Mouse (Mus musculus): Measurements from ENCODE around the gene Mylk.
"Not testable (repeated sequence)": the region's sequence is repeated elsewhere in the genome, so short reads cannot be mapped to it uniquely, and the experiment has no call there.

Mylk gene

DNA sequence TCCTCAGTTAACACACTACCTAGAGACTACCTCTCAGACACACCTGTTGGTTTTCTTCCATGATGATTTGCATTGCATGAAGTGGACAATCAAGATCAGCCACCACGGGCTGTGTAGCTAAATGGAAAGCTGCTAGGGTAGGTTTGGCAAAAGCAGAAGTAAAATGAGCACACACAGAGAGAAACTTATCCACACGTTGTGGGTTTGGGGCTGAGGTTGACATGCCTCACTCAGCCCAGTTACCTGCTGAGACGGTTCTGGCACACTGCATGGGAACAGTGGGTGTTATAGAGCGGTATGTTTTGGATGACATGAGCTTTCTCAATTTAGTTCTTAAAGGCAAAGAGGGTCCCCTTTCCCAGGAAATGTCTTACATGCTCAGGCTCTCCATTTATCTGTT, 25.1 kb downstream of the Mylk start:
- DNase-seq (ENCODE audit: low spot score) = no peak

DNA sequence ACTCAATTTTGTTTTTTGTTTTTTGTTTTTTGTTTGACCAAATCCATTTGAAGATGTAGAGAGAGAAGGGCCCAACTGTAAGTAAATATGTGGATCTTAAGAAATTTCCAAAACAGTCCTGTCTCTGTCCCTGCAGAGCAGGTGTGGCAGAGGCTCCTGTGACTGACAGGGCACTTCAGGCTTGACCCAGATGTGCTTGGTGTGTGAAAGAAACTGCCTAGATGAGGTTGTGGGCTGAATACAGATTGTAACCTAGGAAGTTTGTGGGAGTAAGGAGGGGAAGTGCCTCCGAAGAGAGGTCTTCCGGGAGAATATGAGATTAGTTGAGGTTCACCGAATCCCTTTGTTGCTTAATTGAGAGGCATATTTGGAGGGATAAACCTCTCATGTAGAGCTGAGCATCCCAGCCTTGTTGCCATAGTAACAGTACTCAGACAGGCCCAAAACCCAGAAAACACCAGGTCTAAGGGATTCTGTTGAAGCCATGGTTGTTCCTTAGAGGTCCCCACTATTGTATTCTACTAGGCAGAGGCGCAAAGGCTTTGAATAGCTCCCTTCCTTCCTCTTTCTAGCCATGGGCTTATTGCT, 27.5 kb downstream of the Mylk start:
- no peak for DNase-seq (ENCODE audit: low spot score)

DNA sequence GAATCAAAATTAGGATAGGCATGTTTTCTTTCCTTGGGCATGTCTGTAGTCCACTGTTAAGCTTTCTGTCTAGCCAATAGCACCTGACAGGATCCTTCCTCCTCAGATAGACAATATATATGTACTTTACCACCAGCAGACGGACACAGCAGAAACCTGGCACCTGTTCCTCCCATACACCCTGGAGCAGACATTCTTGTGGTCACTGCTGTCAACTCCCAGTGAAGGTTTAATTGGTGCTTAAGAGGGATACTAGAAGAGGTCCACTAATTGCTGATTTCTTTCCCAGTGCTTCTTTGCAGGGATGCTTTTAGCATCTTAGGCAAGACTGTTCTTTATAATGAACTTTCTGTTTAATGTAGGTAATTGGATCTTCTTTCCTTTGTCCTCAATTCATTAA, 37.4 kb downstream of the Mylk start:
- no peak for DNase-seq (ENCODE audit: low spot score)

DNA sequence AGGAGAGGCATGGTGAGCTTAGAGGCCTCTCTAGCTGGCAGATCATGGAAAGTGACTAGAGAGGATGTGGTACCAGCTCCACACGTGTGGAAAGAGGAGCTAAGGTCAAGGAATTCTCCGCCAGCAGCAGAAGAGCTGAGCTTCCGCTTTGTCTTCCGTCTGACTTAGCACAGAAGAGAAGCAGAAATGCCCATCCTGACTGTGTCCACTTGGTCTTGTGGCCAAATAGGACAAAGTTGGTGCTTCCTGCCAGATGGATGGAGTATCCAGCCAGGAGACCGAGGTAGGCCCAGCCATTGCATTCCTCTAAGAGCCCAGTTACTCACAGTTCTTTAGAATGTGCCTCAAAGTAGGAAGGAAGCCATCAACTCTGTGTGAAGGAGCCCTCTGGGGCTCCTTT, 38.5 kb downstream of the Mylk start:
- no peak for DNase-seq (ENCODE audit: low spot score)

DNA sequence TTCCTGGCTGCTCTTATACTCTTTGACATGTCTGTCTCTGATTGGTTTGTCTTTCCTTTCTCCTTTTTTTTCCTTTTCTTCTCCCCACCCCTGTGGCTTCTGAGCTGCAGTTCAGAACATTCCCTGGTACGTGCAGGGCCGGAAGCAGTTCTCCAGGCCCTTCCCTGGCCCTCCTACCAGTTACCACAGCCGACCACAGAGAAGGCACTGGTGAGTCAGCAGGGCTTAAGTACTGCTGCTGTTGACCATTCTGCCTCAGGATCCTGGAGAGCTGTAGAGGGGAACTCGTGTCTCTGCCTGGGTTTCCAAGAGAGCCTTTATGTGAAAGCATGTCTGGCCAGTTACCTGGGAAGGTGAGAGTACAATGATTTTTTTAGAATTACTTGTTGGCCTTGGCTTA, 39.7 kb downstream of the Mylk start:
- DNase-seq (ENCODE audit: low spot score) = no peak

DNA sequence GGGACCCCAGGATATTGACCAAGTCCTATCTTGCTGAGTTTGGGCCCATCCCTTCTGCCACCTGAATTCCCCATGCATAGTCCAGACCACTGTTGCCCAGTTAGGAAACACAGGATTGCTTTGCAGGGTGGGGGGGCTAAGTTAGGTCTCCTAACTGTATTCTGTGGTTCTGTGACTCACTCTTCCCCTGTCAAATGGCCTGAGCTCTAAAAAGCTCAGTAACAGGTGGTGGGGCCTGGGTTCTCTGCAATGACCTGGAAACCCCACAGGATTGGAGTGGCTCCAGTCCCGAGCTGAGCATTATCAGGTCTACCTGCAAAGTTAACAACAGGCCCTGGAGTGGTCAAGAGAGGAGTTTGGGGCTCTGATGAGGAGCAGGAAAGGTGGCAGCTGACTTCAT, 47.5 kb downstream of the Mylk start:
- no peak for DNase-seq (ENCODE audit: low spot score)

DNA sequence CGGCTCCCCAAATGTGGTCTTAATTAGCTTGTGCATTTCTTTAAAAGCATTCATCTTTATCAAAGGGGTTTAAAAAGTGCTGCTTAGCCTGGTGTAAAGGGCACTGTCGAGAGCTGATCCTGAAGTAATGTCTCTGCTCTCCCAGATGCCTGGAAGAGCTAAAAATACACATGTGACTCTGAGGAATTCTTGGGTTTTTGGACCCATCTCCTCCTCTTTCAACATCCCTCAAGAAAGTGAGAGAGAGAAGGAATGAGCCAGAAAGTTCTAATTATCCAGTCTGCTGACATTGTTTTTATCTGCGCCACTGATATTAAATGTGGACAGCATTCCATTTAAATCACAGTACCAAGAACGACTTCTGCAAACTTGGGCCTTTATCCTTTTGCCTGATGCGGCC, 48.0 kb downstream of the Mylk start:
- no peak for DNase-seq (ENCODE audit: low spot score)

DNA sequence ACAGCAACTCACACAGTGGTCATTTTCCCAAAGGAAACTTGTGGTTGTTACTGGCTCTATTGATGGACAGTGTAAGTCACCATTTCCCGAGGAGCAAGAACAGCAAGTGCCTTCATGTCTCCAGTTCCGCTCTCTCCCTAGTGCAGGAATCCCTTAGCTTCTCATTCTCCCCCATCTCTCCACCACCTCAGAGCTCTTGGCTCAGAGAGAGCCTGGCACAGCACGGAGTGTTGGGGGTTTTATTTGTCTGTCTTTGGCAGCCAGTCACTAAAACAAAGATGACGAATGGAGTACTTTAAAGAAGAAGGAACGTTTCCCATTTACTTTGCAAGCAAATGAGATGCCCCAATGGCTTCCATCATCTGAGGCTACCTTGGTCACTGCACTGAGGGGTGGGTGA, 56.2 kb downstream of the Mylk start:
- DNase-seq (ENCODE audit: low spot score) = no peak

DNA sequence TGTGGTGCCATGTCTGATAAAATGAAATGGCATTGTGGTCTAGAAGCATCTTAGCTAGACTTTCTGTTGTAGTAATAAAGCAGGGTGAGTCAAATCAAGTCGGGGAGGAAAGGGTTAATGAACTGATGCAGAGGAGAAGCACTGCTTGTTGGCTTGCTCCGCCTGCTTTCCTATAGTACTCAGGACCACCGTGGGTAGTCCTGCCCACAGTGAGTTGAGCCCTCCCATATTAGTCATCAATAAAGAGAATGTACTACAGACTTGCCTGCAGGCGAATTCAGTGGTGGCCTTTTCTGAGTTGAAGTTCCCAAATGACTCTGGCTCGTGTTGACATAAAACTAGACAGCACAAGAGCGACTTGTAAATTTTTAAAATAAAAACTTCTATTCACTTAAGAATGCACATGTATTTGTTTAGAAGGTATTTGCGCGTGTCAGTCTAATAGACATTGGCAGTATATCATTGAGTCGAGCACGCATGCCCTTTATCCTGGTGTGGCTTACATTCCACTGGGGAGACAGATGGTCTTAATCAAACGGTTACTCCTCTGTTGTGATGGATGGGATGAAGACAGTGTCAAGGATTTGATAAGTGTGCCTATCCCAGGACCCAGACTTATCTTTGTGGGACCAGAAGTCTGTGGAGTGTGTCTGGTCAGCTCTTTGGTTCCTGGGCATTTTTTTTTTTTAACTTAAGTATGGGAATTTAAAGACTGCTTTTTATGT, 59.4 kb downstream of the Mylk start:
- no peak for DNase-seq (ENCODE audit: low spot score)

DNA sequence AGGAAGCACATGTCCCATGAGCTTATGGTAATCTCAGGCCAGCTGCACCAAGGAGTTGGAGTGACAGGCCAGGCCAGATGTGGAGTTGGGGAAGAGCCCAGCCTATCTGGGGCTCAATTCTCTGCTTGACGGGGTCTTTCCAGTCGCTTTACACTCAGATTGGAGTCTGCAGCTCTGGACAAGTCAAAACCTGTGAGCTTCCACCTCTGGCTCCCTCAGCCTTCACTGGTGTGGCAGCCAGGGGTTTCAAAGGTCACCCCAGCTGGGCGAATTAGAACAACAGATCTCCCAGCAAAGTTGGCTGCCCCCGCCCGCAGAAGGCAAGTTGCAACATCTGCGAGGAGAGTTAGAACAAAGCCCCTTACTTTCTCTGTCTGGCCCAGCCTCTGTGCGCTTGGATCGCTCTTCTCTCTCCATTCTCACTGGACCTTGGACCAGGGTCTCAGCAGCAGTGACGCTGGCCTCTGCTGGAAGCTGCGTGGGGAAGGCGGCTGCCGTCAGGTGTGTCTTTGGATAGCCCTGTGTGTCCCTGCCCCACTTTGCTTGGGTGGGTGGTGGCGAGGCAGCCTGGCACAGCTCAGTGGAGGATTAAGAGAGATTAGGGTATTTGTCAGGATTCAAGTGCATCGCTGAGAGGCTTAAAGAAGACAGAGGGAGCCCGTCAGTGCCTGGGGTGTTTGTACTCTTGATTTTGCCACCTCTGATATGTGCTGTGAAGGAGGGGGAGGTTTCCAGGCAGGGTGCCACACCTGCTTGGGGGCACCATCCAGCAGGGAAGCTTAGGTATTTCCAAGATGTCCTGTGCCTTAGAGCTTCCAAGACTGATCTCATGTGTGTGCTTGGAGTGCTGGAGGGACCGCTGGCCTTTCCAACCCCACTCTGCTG, 62.1 kb downstream of the Mylk start:
- DNase-seq (ENCODE audit: low spot score) = no peak

DNA sequence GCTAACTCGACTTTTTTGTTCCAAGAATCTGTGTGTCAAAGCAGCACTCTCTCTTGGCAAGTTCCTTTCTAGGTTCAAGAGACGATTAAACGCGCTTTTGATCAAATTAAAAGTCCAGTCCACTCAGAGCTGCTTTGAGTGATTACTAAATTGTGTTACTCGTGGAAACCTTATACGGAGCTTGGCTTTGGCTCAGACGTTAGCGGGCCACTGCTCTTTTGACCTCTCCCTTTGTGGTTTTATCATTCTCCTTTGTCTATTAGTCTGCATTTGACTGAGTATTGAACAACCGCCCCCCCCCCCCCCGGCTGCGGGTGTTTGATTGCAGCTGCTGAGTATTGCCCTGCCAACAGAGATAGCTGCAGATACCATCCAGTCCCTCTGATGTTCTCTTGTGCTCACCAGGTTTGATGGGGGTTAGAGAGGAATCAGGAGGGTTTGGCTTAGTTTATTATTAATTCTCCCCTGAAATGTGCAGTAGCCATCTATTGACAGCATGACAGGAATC, 62.8 kb downstream of the Mylk start:
- no peak for DNase-seq (ENCODE audit: low spot score)

DNA sequence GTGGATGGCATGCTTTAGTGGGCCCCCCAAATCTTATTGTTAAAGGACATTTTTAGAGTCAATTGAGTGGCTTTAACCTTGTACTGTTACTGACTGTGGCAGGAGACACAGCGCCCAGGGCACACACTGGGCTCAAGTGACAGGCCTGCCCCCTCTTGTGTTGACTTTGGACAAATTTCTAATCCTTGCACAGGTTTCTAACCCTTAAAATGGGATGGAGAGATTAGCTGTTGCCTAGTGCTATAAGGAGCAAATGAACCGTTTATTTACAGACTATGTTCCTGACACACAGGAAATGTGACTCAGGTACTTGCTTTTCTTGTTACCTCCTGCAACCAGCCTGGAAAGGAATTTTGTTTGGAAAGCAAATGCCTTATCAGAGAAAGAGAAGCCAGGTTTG, 67.2 kb downstream of the Mylk start:
- DNase-seq (ENCODE audit: low spot score) = no peak

DNA sequence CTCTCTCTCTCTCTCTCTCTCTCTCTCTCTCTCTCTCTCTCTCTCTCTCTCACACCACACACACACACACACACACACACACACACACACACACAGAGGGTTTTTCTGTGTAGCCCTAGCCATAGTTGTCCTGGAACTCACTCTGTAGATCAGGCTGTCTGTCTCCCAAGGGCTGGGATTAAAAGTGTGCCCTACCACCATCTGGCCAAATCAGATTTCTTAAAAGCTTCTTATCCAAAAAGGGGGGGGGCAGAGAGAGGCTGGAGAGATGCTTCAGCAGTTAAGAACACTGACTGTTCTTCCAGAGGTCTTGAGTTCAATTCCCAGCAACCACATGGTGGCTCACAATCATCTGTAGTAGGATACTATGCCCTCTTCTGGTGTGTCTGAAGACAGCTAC, 68.2 kb downstream of the Mylk start:
- DNase-seq (ENCODE audit: low spot score) = not testable (repeated sequence)

DNA sequence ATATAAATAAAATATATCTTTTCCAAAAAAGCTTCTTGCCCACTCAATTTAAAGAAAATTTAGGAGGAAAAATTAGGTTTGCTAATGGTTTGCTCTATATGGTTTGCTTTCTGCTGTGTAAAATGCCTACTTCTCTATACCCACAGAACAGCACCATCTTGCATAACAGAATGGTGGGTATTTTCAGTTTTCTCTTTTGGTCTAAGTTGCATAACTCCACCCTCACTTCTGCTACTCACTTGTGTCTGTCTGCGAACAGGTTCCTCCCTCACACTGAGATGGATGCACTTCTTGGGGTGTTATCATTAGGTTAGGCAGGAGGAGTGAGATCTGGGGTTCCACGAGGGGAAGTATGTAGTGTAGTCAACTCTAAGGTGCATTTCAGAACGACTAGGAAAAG, 68.6 kb downstream of the Mylk start:
- no peak for DNase-seq (ENCODE audit: low spot score)

DNA sequence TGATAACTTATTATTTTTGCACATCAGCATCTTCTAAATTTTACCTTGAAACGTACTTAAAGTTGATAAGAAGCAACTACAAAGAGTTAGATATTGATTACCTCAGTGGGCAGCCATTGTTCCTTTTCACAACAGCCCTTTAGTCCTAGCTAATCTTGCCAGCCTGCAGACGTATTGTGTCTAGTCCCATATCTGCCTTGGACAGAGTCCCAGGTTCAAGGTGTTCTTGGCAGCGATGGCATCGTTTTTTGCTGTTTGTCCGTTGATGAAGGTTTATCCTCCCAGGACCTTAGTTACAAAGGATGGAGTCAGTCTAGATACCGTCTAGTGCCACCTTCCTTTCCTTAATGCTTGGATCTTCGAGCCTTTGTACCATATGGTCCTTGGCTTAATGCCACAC, 69.6 kb downstream of the Mylk start:
- DNase-seq (ENCODE audit: low spot score) = no peak

DNA sequence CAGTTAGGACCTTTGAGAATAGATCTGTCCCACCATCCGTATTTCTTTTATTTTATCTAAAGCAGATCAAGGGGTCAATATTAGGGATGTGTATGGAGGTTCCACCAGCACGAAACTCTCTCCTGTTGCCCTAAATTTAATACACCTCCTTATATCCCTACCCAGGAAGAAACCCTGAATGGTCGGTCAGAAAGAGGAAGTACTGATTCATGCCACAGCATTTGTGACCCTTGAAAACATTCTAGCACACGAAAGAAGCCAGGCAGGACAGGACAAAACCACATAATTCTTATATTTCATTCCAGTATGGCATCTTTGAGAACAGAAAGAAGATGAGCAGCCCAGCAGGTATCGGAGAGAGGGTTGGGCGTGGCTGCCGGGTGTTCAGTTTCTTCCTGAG, 71.5 kb downstream of the Mylk start:
- DNase-seq (ENCODE audit: low spot score) = no peak

DNA sequence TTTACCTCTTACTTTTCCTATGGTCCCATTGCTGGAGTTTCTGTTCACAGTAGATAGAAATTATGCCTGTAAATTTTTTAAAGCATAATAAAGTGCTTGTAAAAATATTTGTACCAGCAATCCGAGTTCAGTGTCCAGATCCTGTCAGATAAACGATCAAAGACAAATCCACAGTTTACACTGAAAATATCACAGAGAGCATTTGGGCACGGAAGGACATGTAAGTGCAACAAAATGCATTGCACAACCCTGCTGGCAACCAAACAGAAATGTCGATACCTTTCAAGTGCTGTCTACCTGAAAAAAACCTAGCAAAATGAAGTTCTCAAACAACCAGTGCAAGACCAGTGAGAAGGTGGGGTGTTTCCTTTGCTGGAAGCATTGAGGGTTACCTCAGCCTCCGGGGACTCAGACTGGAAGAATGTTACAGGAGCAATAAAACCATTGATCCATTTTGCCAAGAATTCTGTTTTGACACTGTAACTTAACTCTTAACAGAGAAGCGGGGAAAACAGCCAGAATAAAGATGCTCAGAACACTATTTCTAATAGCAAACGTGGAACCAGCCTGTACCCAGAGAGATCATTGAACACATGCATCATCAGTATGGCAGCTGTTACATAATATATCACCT, 80.2 kb downstream of the Mylk start:
- no peak for DNase-seq (ENCODE audit: low spot score)

DNA sequence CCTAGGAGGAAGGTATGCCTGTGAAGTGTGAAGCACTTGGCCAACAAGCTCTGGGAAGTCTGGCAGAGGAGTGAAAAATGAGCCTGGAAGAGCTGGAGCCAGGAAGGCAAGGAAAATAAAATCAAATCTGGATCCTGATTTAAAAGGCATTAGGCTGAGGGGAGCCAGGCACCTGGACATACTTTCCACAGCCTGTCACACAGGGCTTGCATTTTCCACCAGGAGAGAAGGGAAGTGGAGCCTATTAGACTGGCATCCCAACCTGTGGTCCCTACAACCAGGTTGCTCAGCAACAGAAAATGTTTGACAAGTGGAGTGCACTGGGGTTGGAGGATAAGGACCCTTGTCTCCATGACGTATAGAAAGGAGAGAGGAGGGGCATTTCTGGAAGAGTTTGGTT, 89.5 kb downstream of the Mylk start:
- no peak for DNase-seq (ENCODE audit: low spot score)

DNA sequence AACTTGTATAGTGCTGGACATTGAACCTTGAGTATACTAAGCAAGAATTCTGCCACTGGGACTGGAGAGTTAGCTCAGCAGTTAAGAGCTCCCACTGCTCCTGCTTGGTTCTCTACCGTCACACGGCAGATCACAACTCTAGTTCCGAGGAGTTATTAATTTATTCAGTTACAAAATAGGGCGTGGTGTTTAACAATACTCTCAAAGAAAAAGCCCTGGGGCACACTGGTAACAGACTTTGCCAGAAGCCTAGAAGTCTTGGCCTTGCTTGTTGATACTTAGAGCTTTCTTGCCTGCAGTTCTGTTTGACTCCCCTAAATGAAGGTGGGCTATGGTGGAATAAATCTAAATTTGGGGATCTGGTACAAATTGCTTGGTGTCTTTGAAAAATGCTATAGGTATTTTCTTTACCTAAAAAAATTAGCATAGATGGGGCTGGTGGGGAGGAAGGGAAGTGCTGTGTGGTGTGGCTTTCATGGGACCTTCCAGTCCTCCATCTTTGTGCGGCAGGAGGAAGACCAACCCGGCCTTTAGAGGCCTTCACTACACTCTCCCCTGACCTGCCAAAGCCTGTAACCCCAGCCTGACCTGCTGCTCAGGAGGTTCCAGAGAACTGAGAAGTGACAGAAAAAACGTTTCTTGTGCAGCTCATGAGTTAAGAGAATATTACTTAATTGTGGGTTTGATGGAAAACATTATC, 94.1 kb downstream of the Mylk start:
- DNase-seq (ENCODE audit: low spot score) = no peak

DNA sequence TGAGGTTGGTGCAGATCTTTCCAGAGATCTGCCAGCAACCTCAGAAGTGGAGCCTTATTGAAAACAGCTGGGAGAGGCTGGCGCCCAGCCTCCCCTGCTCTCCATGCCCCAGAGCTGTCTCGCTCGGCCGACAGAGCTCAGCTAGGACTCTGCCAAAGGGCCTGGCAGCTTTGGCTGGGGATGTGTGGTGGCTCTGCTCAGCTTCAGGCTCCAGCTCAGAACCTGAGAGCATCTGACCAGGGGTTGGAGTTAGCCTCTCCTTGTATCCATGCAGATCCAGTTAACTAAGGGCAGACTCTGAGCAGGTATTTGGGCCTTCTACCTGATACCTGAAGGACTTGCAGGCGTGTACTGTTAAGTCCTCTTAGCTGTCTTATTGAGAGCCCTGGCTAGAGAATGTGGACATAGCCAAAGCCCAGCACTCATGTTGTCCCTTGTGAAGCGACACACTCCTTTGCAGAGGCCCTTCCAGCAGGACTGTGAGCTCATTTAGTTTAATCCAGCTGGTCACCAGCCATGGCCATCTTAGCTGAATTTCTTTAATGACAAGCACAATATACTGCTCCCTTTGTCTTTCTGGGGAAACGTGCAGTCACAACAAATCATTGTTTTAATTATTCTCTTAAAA, 94.8 kb downstream of the Mylk start:
- DNase-seq (ENCODE audit: low spot score) = no peak

DNA sequence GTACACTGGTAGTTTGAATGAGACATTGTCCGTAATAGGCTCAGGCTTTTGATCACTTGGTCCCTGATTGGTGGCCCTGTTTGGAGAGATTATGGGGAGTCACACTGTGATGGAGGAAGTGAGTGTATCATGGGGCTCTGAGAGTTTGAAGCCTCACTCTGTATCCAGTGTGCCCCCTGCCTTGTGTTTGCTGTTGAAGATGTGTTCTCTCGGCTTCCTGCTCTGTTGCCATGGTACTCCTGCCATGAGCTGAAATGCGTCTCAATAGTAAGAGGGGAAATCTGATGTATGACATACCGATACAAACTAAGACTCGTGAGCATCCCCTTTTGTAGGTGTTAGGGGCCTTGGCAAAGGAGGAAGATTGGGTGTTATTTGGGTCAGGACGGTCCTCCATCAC, 99.8 kb downstream of the Mylk start:
- no peak for DNase-seq (ENCODE audit: low spot score)

DNA sequence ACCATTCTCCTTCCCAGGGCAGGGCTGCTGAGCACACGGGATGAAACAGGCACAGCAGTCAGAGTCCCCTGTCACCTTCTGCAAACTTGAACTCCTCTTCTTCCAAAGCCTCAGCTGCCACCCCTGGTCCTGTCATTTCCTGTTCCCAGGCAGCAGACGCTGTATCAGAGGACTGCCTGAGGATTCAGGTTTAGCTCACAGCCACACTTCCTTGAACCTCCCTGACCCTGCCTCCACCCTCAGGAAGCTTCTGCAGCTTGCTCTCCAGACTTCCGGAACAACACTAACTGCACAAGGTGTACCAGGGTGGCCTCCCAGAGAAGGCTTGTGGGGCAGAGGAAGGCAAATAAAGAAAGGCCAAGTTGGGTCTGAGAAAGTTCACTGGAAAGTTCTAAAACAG, 102.6 kb downstream of the Mylk start:
- DNase-seq (ENCODE audit: low spot score) = no peak

All from T-cell, adult 2 months (primary cell).